Mouse (Mus musculus) limb, embryonic 13.5 days (tissue): ENCODE results near the gene Thpo. TPM values are rescaled to one million over a fixed set of nuclear protein-coding genes. Genes with fewer than 3 reads are reported as not detected.
A peak's percentile ranks its signal among the peaks of the same experiment; 100 is the strongest.

Experiments used
- ATAC-seq: fragments of 200-750 bp; cut with Nextera tagmentation; 2 replicates; pipeline ENCODE4 v1.8.0; 2017; ENCODE audit warnings: low read depth, moderate number of reproducible peaks, moderate TSS enrichment; ENCODE audit not compliant: low FRiP score
- H3K27ac ChIP-seq: fragments of 300-500 bp; sonication (generic); 2 replicates; pipeline ENCODE4 v1.5.1; 2015; ENCODE audit warnings: inconsistent platforms, mild to moderate bottlenecking, moderate library complexity
- H3K27me3 ChIP-seq: fragments of 300-500 bp; sonication (generic); 2 replicates; pipeline ENCODE4 v1.6.1; 2015; ENCODE audit warnings: mild to moderate bottlenecking, inconsistent platforms
- H3K36me3 ChIP-seq: fragments of 300-500 bp; sonication (generic); 2 replicates; pipeline ENCODE4 v1.6.1; 2015; ENCODE audit warnings: inconsistent platforms, mild to moderate bottlenecking, moderate library complexity
- H3K4me1 ChIP-seq: fragments of 300-500 bp; sonication (generic); 2 replicates; pipeline ENCODE4 v1.6.1; 2015; ENCODE audit warnings: inconsistent platforms
- H3K4me2 ChIP-seq: fragments of 300-500 bp; sonication (generic); replicated peaks from 2 replicates; pipeline ENCODE4 v1.6.1; 2015; ENCODE audit warnings: inconsistent platforms, mild to moderate bottlenecking, moderate library complexity
- H3K4me3 ChIP-seq: fragments of 300-500 bp; sonication (generic); 2 replicates; pipeline ENCODE4 v1.5.1; 2015; ENCODE audit warnings: moderate library complexity, mild to moderate bottlenecking, inconsistent platforms
- H3K9ac ChIP-seq: fragments of 300-500 bp; sonication (generic); 2 replicates; pipeline ENCODE4 v1.6.1; 2015; ENCODE audit warnings: mild to moderate bottlenecking, inconsistent platforms
- H3K9me3 ChIP-seq: fragments of 300-500 bp; sonication (generic); 2 replicates; pipeline ENCODE4 v1.6.1; 2016; ENCODE audit warnings: inconsistent platforms
- WGBS: fragments of 180-500 bp; shearing (Covaris S2); methylation state at CpG from one replicate; pipeline ENCODE4 v1.1.7; 2015; 5-methylcytosine and 5-hydroxymethylcytosine counted together
- polyA plus RNA-seq: library from polyadenylated mRNA; unstranded; fragments of >200 nt; fragmentation: Nextera tagmentation; extraction: Ambion mirVana; gene quantifications from 2 replicates; pipeline ENCODE4 v1.2.1, GENCODE M21; 2015

Thpo gene
- 0.66 and 0.74 TPM in 2 replicates for polyA plus RNA-seq

GRCm38 (mm10) chr16:20733731-20734730, at the start of gene Thpo:
Gene Thpo (minus strand): TSS chr16:20734511.
- Histone ChIP-seq H3K9me3 (no peaks in the 10 kb centered on the region), H3K27ac (peak within 1 kb of the TSS; percentile 80; the same call in 1 of the 2 replicates), H3K36me3 (peaks cover 14% of the 10 kb centered on the region), H3K27me3 (peaks cover 47% of the 10 kb centered on the region), H3K9ac (peak within 1 kb of the TSS; percentile 81), H3K4me3 (peak within 1 kb of the TSS; percentile 71), H3K4me2 (peak within 1 kb of the TSS; percentile 96), H3K4me1 (peaks cover 29% of the 10 kb centered on the region)
- 3% methylated on average over 45 of the region's 45 CpGs for WGBS
- no peak for ATAC-seq

- no peaks in the 10 kb centered on the region for H3K27me3 ChIP-seq
- H3K36me3 ChIP-seq, result no peaks in the 10 kb centered on the region
- no peak for ATAC-seq
- H3K4me2 ChIP-seq, result no peak overlapping the region
- H3K4me3 ChIP-seq, result no peak overlapping the region
- WGBS, result 89% methylated on average over 2 of the region's 2 CpGs
- H3K27ac ChIP-seq, result no peak overlapping the region
- H3K9ac ChIP-seq, result no peak overlapping the region
- H3K4me1 ChIP-seq, result no peaks in the 10 kb centered on the region
- H3K9me3 ChIP-seq, result no peaks in the 10 kb centered on the region
Observed at GRCm38 (mm10) chr16:20783891-20784290, 49.6 kb upstream of the Thpo start.

DNA sequence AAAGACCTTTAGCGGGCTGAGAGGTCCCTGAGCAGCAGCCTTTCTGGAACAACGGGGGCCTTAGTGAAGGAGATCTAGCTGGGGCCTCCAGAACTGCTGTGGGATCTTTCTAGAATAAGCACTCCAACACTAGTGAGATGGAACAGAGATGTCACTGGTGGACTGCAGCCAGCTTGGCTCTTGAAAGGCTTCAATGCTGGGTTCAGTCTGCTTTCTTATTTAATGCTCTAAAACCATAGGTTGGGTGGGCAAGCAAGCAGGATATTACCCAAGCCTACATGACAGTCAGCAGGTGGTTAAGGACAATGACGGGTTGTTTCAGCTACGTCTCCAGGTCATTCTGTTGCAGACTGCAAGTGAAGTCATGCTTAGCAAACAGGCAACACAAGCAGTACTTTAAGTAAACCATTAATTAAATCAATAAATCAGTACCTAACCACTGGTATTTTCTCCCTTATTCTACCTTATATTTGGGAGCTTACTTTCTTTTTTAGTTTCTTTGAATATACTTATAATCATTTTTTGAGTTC, 46.9 kb upstream of the Thpo start:
- 69% methylated on average over 4 of the region's 4 CpGs for WGBS
- Histone ChIP-seq H3K9me3 (no peaks in the 10 kb centered on the region), H3K4me3 (no peak overlapping the region), H3K4me2 (no peak overlapping the region), H3K27me3 (no peaks in the 10 kb centered on the region), H3K9ac (no peak overlapping the region), H3K4me1 (no peaks in the 10 kb centered on the region), H3K27ac (no peak overlapping the region), H3K36me3 (no peaks in the 10 kb centered on the region)
- ATAC-seq, result no peak

DNA sequence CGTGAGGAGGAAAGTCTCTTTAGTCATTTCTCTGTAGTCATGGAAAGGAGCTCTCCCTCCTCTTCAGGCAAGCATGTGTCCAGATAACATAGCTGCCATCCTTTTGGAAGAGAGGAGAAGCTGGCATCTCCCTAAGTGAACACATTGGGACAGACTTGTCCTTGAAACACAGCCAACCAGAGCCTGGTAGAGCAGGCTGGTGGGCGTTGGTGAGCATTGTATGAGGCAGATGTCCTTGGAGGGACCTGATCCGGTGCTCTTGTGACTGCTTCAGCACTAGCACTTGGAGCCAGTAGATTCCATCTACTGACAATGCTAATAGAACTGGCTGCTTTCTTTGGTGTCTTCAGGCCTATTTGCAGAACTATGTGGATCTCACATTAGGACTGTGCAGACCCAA, 45.5 kb upstream of the Thpo start:
- H3K4me1 ChIP-seq, result no peaks in the 10 kb centered on the region
- H3K36me3 ChIP-seq, result no peaks in the 10 kb centered on the region
- no peaks in the 10 kb centered on the region for H3K27me3 ChIP-seq
- H3K9me3 ChIP-seq, result no peaks in the 10 kb centered on the region
- no peak overlapping the region for H3K4me3 ChIP-seq
- WGBS, result 85% methylated on average over 3 of the region's 3 CpGs
- no peak for ATAC-seq
- no peak overlapping the region for H3K27ac ChIP-seq
- no peak overlapping the region for H3K9ac ChIP-seq
- no peak overlapping the region for H3K4me2 ChIP-seq

- Histone ChIP-seq H3K9me3 (peaks cover 5% of the 10 kb centered on the region; the same call in 1 of the 2 replicates), H3K9ac (no peak overlapping the region), H3K4me1 (no peaks in the 10 kb centered on the region), H3K4me3 (no peak overlapping the region), H3K36me3 (no peaks in the 10 kb centered on the region), H3K4me2 (no peak overlapping the region), H3K27me3 (no peaks in the 10 kb centered on the region), H3K27ac (no peak overlapping the region)
- ATAC-seq, result no peak
- 74% methylated on average over 5 of the region's 5 CpGs for WGBS
Observed at GRCm38 (mm10) chr16:20775021-20775420, 40.7 kb upstream of the Thpo start.

DNA sequence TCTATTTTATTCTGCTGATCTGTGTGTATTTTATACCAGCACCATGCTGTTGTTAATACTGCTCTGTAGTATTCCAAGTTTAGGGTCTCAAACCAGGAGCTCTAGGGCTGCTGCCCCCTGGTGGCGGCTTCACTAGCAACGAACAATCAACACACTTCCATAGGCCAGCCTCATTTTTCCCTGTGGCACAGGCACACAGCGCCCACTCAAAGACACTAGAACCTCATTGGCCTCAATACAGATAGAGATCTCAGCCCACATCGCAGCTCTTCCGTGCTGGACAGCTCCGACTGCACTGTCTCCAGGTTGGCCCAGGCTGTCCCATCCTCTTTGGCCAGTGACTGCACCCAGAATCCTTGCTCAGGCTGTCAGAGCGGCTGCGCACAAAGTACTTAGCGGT, 30.9 kb upstream of the Thpo start:
- no peaks in the 10 kb centered on the region for H3K27me3 ChIP-seq
- H3K9me3 ChIP-seq, result no peaks in the 10 kb centered on the region
- H3K27ac ChIP-seq, result no peak overlapping the region
- ATAC-seq, result no peak
- WGBS, result 48% methylated on average over 9 of the region's 9 CpGs
- no peaks in the 10 kb centered on the region for H3K36me3 ChIP-seq
- H3K4me1 ChIP-seq, result no peaks in the 10 kb centered on the region
- no peak overlapping the region for H3K4me2 ChIP-seq
- no peak overlapping the region for H3K9ac ChIP-seq
- H3K4me3 ChIP-seq, result no peak overlapping the region

DNA sequence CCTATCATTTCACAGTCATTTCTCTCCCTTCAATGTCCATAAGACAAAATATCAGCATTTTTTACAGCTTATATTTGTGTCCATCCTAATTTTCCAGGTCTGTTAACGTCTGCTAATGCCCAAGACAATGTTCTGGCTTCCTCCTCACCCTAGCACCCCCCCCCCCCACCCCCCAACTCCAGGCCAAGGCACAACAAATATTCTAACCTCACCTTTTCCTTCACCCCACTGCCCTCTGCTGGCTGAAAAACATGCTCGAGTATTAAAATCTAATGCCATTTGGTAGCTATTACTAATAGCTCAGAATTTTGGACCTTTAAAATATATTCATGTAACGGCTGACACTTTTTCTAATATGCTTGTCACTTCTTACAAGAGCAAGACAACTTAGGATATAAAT, 27.4 kb upstream of the Thpo start:
- 7% methylated on average over 3 of the region's 3 CpGs for WGBS
- H3K9ac ChIP-seq, result no peak overlapping the region
- ATAC-seq, result no peak

GRCm38 (mm10) chr16:20757385-20757784, 23.1 kb upstream of the Thpo start:
- H3K27me3 ChIP-seq, result no peaks in the 10 kb centered on the region
- no peak overlapping the region for H3K27ac ChIP-seq
- 65% methylated on average over 1 of the region's 1 CpGs for WGBS
- no peaks in the 10 kb centered on the region for H3K36me3 ChIP-seq
- no peaks in the 10 kb centered on the region for H3K4me1 ChIP-seq
- no peaks in the 10 kb centered on the region for H3K9me3 ChIP-seq
- H3K4me2 ChIP-seq, result no peak overlapping the region
- no peak overlapping the region for H3K4me3 ChIP-seq
- no peak for ATAC-seq
- H3K9ac ChIP-seq, result no peak overlapping the region

More for the DNA sequence above, 27.4 kb upstream of the Thpo start:
- H3K36me3 ChIP-seq, result no peaks in the 10 kb centered on the region
- no peak overlapping the region for H3K4me2 ChIP-seq
- H3K9me3 ChIP-seq, result no peaks in the 10 kb centered on the region
- no peaks in the 10 kb centered on the region for H3K4me1 ChIP-seq
- H3K4me3 ChIP-seq, result no peak overlapping the region
- H3K27me3 ChIP-seq, result no peaks in the 10 kb centered on the region
- H3K27ac ChIP-seq, result no peak overlapping the region

- no peaks in the 10 kb centered on the region for H3K27me3 ChIP-seq
- H3K9ac ChIP-seq, result no peak overlapping the region
- H3K4me2 ChIP-seq, result no peak overlapping the region
- 93% methylated on average over 5 of the region's 5 CpGs for WGBS
- no peak for ATAC-seq
- no peaks in the 10 kb centered on the region for H3K36me3 ChIP-seq
- no peak overlapping the region for H3K27ac ChIP-seq
- no peaks in the 10 kb centered on the region for H3K4me1 ChIP-seq
- H3K4me3 ChIP-seq, result no peak overlapping the region
- H3K9me3 ChIP-seq, result no peaks in the 10 kb centered on the region
Observed at GRCm38 (mm10) chr16:20756052-20756451, 21.7 kb upstream of the Thpo start.

GRCm38 (mm10) chr16:20750518-20750917, 16.2 kb upstream of the Thpo start:
- Histone ChIP-seq H3K27ac (no peak overlapping the region), H3K4me1 (peaks cover 9% of the 10 kb centered on the region), H3K4me3 (no peak overlapping the region), H3K9ac (no peak overlapping the region), H3K36me3 (no peaks in the 10 kb centered on the region), H3K4me2 (peak overlapping the region; percentile 38), H3K27me3 (no peaks in the 10 kb centered on the region), H3K9me3 (no peaks in the 10 kb centered on the region)
- WGBS, result 23% methylated on average over 8 of the region's 8 CpGs
- peak; percentile 48 for ATAC-seq

DNA sequence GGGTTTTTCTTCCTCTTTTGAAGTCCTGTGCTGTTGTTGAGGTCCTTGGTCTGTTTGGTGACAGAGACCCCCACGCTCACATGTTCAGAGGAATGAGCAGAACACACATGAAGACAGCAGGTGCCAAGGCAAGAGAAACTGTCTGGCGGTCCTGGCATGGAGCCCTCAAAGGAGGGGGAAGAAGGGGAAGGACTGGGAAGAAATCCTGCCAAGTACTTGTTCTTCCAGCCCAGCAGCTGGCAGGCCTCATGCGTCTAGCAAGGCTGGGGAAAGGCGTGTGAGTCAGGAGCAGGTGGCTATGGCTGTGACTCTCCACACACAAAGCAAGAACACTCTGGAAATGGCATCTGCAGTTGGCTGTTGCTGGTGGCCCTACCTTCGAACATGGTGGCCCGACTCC, 12.3 kb upstream of the Thpo start:
- H3K9ac ChIP-seq, result no peak overlapping the region
- H3K36me3 ChIP-seq, result peaks cover 6% of the 10 kb centered on the region
- 74% methylated on average over 6 of the region's 6 CpGs for WGBS
- H3K27me3 ChIP-seq, result no peaks in the 10 kb centered on the region
- no peak overlapping the region for H3K27ac ChIP-seq
- peaks cover 9% of the 10 kb centered on the region for H3K4me1 ChIP-seq
- H3K4me2 ChIP-seq, result no peak overlapping the region
- H3K9me3 ChIP-seq, result no peaks in the 10 kb centered on the region
- no peak overlapping the region for H3K4me3 ChIP-seq
- ATAC-seq, result no peak

DNA sequence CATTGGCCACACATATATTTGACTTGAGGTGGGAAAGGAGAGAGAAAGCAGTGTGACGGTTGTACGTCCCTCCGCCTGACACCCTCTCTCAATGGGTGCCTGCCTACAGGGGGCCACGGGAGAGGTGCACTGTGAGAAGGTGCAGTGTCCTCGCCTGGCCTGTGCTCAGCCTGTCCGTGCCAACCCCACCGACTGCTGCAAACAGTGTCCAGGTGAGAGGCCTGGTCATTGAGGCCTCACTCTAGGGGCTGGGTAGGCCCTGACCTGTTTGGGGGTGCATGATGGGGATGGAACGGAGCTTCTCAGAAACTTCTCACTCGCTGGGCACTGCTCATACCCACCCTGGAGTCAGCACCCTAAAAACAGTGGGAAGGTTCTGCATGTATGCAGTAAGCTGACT, 5.5 kb upstream of the Thpo start:
- Histone ChIP-seq H3K4me3 (no peak overlapping the region), H3K36me3 (peaks cover 21% of the 10 kb centered on the region), H3K4me2 (no peak overlapping the region), H3K9ac (no peak overlapping the region), H3K9me3 (no peaks in the 10 kb centered on the region), H3K27me3 (peaks cover 31% of the 10 kb centered on the region), H3K27ac (no peak overlapping the region), H3K4me1 (no peaks in the 10 kb centered on the region)
- 87% methylated on average over 9 of the region's 9 CpGs for WGBS
- no peak for ATAC-seq
